Mouse (Mus musculus) hindbrain, embryonic 15.5 days (tissue): Measurements from ENCODE around the gene Myo15b. TPM values are rescaled to one million over a fixed set of nuclear protein-coding genes. Genes with fewer than 3 reads are reported as not detected.
A peak's percentile ranks its signal among the peaks of the same experiment; 100 is the strongest.
"Not testable (repeated sequence)": the region's sequence is repeated elsewhere in the genome, so short reads cannot be mapped to it uniquely, and the experiment has no call there.

Experiments used
- ATAC-seq: fragments of 200-750 bp; cut with Nextera tagmentation; 2 replicates; pipeline ENCODE4 v1.8.0; 2017; ENCODE audit warnings: low read depth, moderate number of reproducible peaks, moderate TSS enrichment; ENCODE audit not compliant: low FRiP score
- H3K27ac ChIP-seq: fragments of 300-500 bp; sonication (generic); replicated peaks from 2 replicates; pipeline ENCODE4 v1.5.1; 2015; ENCODE audit warnings: mild to moderate bottlenecking, inconsistent platforms
- H3K27me3 ChIP-seq: fragments of 300-500 bp; sonication (generic); 2 replicates; pipeline ENCODE4 v1.6.1; 2015; ENCODE audit warnings: control low read depth, inconsistent platforms
- H3K36me3 ChIP-seq: fragments of 300-500 bp; sonication (generic); 2 replicates; pipeline ENCODE4 v1.6.1; 2015; ENCODE audit warnings: control low read depth, inconsistent platforms
- H3K4me1 ChIP-seq: fragments of 300-500 bp; sonication (generic); replicated peaks from 2 replicates; pipeline ENCODE4 v1.6.1; 2015; ENCODE audit warnings: control low read depth, inconsistent platforms
- H3K4me2 ChIP-seq: fragments of 300-500 bp; sonication (generic); 2 replicates; pipeline ENCODE4 v1.6.1; 2015; ENCODE audit warnings: moderate library complexity, mild to moderate bottlenecking, inconsistent platforms
- H3K4me3 ChIP-seq: fragments of 300-500 bp; sonication (generic); 2 replicates; pipeline ENCODE4 v1.5.1; 2015; ENCODE audit warnings: mild to moderate bottlenecking, inconsistent platforms
- H3K9ac ChIP-seq: fragments of 300-500 bp; sonication (generic); 2 replicates; pipeline ENCODE4 v1.6.1; 2015; ENCODE audit warnings: inconsistent platforms
- H3K9me3 ChIP-seq: fragments of 300-500 bp; sonication (generic); 2 replicates; pipeline ENCODE4 v1.6.1; 2016; ENCODE audit warnings: control low read depth, inconsistent platforms
- WGBS: fragments of 180-500 bp; shearing (Covaris S2); methylation state at CpG from one replicate; pipeline ENCODE4 v1.1.7; 2015; 5-methylcytosine and 5-hydroxymethylcytosine counted together
- polyA plus RNA-seq: library from polyadenylated mRNA; unstranded; fragments of >200 nt; fragmentation: Nextera tagmentation; extraction: Ambion mirVana; gene quantifications from 2 replicates; pipeline ENCODE4 v1.2.1, GENCODE M21; 2015

Gene Myo15b
- polyA plus RNA-seq, 1 experiment from 2014 or later, result 0.19 TPM

DNA sequence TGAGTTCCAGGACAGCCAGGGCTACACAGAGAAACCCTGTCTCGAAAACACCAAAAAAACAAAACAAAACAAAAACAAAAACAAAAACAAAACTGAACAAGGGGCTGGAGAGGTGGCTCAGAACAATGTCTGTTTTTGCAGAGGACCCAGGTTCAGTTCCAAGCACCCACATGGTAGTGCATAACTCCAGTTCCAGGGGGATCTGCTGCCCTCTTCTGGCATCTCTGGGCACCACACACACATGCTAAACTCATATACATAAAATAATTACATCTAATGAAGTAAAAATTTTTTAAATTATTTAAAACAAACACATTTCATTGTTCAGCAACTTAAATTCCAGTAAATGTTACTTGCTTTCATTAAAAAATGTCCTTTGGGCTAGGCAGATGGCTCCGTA, 12.4 kb upstream of the Myo15b start:
- Histone ChIP-seq H3K4me3 (no peak overlapping the region), H3K9ac (no peak overlapping the region), H3K4me1 (no peaks in the 10 kb centered on the region), H3K27me3 (no peaks in the 10 kb centered on the region), H3K9me3 (no peaks in the 10 kb centered on the region), H3K4me2 (no peak overlapping the region), H3K27ac (no peak overlapping the region), H3K36me3 (no peaks in the 10 kb centered on the region)
- ATAC-seq, result no peak
- WGBS, result 94% methylated on average over 2 of the region's 2 CpGs

- ATAC-seq, result no peak
- peaks cover 18% of the 10 kb centered on the region for H3K4me1 ChIP-seq
- WGBS, result 74% methylated on average over 6 of the region's 6 CpGs
- H3K4me3 ChIP-seq, result no peak overlapping the region
- H3K9ac ChIP-seq, result no peak overlapping the region
- H3K9me3 ChIP-seq, result no peaks in the 10 kb centered on the region
- no peak overlapping the region for H3K27ac ChIP-seq
- H3K4me2 ChIP-seq, result no peak overlapping the region
- peaks cover 22% of the 10 kb centered on the region for H3K27me3 ChIP-seq
- H3K36me3 ChIP-seq, result no peaks in the 10 kb centered on the region
These were observed 3.5 kb upstream of the Myo15b start for GRCm38 (mm10) chr11:115854674-115855073.

DNA sequence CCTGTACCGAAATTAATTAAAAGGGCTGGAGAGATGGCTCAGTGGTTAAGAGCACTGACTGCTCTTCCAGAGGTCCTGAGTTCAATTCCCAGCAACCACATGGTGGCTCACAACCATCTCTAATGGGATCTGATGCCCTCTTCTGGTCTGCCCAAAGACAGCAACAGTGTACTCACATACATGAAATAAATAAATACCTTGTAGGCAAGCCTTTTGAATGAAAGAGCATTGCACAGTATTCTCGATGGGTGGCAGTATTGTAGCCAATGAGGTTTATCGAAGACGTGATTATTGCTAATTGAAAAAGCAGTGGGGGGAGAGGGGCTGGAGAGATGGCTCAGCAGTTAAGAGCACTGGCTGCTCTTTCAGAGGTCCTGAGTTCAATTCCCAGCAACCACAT, 1.1 kb upstream of the Myo15b start:
- H3K4me3 ChIP-seq, H3K36me3 ChIP-seq, H3K9ac ChIP-seq, H3K9me3 ChIP-seq, H3K4me2 ChIP-seq, H3K27ac ChIP-seq, ATAC-seq: not testable (repeated sequence)
- peaks cover 22% of the 10 kb centered on the region for H3K4me1 ChIP-seq
- peaks cover 47% of the 10 kb centered on the region for H3K27me3 ChIP-seq
- WGBS, result 91% methylated on average over 4 of the region's 4 CpGs

DNA sequence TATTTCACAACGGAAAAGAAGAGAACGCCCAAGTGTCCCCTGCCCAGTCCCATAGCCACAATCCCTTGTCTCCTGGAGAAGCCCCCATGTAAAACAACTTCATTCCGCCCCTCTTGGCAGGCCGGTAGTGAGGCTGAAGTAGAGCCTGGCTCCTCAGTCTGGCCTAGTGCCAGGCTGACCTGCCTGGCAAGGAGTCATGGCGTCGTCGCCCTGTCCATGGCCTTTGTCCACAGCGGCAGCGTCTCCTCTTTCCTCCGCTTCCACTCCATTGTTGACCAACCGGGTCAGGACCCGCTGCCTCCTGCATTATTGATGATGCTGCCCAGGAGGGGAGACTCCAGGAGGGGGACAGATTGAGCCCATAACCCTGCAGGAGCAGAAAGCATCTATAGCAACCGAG, 270 bp upstream of the Myo15b start:
- Histone ChIP-seq H3K4me2 (no peak overlapping the region), H3K36me3 (no peaks in the 10 kb centered on the region), H3K9ac (no peak overlapping the region), H3K27ac (no peak overlapping the region), H3K27me3 (peaks cover 48% of the 10 kb centered on the region), H3K4me1 (peaks cover 22% of the 10 kb centered on the region), H3K4me3 (no peak overlapping the region), H3K9me3 (no peaks in the 10 kb centered on the region)
- ATAC-seq, result no peak
- WGBS, result 33% methylated on average over 13 of the region's 13 CpGs

DNA sequence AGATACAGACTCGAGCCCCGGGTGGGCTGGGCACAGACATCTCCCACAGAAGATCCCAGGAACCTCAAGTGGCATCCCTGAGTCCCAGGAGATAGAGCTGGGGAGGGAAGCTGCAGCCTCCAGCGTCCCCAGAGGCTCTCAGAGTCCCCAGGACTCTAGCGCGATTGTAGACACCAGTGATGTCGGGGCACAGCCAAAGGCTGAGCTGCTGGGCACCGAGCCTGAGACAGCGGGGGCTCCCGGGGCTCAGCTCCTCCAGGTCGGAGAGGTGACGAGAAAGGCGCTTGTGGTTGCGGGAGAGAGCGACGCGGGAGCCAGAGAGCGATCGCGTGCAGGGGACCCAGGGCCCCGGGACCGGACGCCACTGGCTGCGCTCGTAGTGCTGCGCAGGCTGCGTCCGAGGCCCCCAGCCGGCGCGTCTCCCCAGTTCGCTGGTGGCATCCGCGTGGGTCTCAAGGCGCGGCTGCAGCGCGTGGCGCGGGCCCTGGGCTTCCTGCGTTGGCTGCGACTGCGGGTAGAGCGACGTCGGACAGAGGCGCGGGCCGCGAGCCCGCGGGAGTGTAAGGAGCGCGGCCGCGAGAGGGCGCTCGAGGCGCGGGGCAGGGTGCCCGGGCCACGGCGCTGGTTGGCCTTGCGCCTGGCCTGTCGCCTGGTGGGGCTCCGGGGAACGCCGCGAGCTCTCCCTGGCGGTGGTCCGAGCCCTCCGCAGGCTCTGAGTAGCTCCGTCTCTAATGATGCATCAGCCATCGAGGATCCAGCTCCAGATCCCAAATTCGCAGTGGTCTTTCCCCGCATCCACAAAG, 1.1 kb downstream of the Myo15b start:
- 2% methylated on average over 75 of the region's 75 CpGs for WGBS
- peak overlapping the region; percentile 51 for H3K4me2 ChIP-seq
- H3K4me3 ChIP-seq, result peak overlapping the region; percentile 27
- peaks cover 48% of the 10 kb centered on the region for H3K27me3 ChIP-seq
- 0 out of 2 replicates have a peak overlapping the region, but pooled peaks have one; percentile 18 for H3K9ac ChIP-seq
- H3K4me1 ChIP-seq, result peaks cover 22% of the 10 kb centered on the region
- H3K36me3 ChIP-seq, result no peaks in the 10 kb centered on the region
- no peak overlapping the region for H3K27ac ChIP-seq
- no peaks in the 10 kb centered on the region for H3K9me3 ChIP-seq
- peak; percentile 66 for ATAC-seq

DNA sequence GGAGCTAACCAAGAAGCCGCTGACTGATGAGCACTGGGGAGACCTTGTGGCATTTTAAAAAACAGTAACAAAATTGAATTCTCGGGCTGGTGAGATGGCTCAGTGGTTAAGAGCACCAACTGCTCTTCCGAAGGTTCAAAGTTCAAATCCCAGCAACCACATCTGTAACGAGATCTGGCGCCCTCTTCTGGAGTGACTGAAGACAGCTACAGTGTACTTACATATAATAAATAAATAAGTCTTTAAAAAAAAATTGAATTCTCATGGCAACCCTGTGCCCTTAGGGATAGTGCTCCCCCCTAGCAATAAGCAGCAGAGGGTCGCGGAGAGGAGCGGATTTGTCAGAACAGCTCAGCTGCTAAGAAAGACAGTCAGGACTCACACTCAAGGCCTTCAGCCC, 5.7 kb downstream of the Myo15b start:
- no peak overlapping the region for H3K27ac ChIP-seq
- no peaks in the 10 kb centered on the region for H3K9me3 ChIP-seq
- H3K9ac ChIP-seq, result no peak overlapping the region
- no peak for ATAC-seq
- H3K36me3 ChIP-seq, result no peaks in the 10 kb centered on the region
- H3K4me3 ChIP-seq, result no peak overlapping the region
- WGBS, result 85% methylated on average over 8 of the region's 8 CpGs
- H3K27me3 ChIP-seq, result peaks cover 32% of the 10 kb centered on the region
- H3K4me2 ChIP-seq, result no peak overlapping the region
- peaks cover 11% of the 10 kb centered on the region for H3K4me1 ChIP-seq

GRCm38 (mm10) chr11:115869393-115869792, 11.2 kb downstream of the Myo15b start:
- Histone ChIP-seq H3K27me3 (no peaks in the 10 kb centered on the region), H3K36me3 (no peaks in the 10 kb centered on the region), H3K27ac (no peak overlapping the region), H3K4me1 (no peaks in the 10 kb centered on the region), H3K9me3 (no peaks in the 10 kb centered on the region), H3K4me2 (no peak overlapping the region), H3K4me3 (no peak overlapping the region), H3K9ac (no peak overlapping the region)
- no peak for ATAC-seq
- 86% methylated on average over 8 of the region's 8 CpGs for WGBS

- H3K9me3 ChIP-seq, result no peaks in the 10 kb centered on the region
- H3K36me3 ChIP-seq, result no peaks in the 10 kb centered on the region
- H3K4me2 ChIP-seq, result no peak overlapping the region
- H3K9ac ChIP-seq, result no peak overlapping the region
- no peaks in the 10 kb centered on the region for H3K27me3 ChIP-seq
- 75% methylated on average over 4 of the region's 4 CpGs for WGBS
- ATAC-seq, result no peak
- H3K4me1 ChIP-seq, result no peaks in the 10 kb centered on the region
- H3K27ac ChIP-seq, result no peak overlapping the region
- no peak overlapping the region for H3K4me3 ChIP-seq
These were observed 14.2 kb downstream of the Myo15b start for GRCm38 (mm10) chr11:115872437-115872836.

GRCm38 (mm10) chr11:115875935-115876334, 17.7 kb downstream of the Myo15b start:
- no peak overlapping the region for H3K4me3 ChIP-seq
- H3K27ac ChIP-seq, result no peak overlapping the region
- ATAC-seq, result no peak
- H3K9ac ChIP-seq, result no peak overlapping the region
- no peaks in the 10 kb centered on the region for H3K4me1 ChIP-seq
- H3K4me2 ChIP-seq, result no peak overlapping the region
- H3K9me3 ChIP-seq, result no peaks in the 10 kb centered on the region
- no peaks in the 10 kb centered on the region for H3K27me3 ChIP-seq
- H3K36me3 ChIP-seq, result no peaks in the 10 kb centered on the region
- WGBS, result 97% methylated on average over 3 of the region's 3 CpGs

GRCm38 (mm10) chr11:115876438-115876837, 18.2 kb downstream of the Myo15b start:
- H3K27ac ChIP-seq, result no peak overlapping the region
- H3K4me1 ChIP-seq, result no peaks in the 10 kb centered on the region
- no peaks in the 10 kb centered on the region for H3K36me3 ChIP-seq
- H3K4me3 ChIP-seq, result no peak overlapping the region
- H3K27me3 ChIP-seq, result no peaks in the 10 kb centered on the region
- no peak overlapping the region for H3K4me2 ChIP-seq
- WGBS, result 78% methylated on average over 5 of the region's 5 CpGs
- no peak overlapping the region for H3K9ac ChIP-seq
- ATAC-seq, result no peak
- H3K9me3 ChIP-seq, result no peaks in the 10 kb centered on the region

GRCm38 (mm10) chr11:115877174-115877755, 19.1 kb downstream of the Myo15b start:
- ATAC-seq, result no peak
- Histone ChIP-seq H3K4me3 (no peak overlapping the region), H3K4me1 (no peaks in the 10 kb centered on the region), H3K27ac (no peak overlapping the region), H3K36me3 (no peaks in the 10 kb centered on the region), H3K9me3 (no peaks in the 10 kb centered on the region), H3K27me3 (no peaks in the 10 kb centered on the region), H3K4me2 (no peak overlapping the region), H3K9ac (no peak overlapping the region)
- WGBS, result 75% methylated on average over 6 of the region's 6 CpGs

- Histone ChIP-seq H3K27ac (no peak overlapping the region), H3K36me3 (no peaks in the 10 kb centered on the region), H3K9me3 (no peaks in the 10 kb centered on the region), H3K4me2 (no peak overlapping the region), H3K4me3 (no peak overlapping the region), H3K4me1 (no peaks in the 10 kb centered on the region), H3K27me3 (no peaks in the 10 kb centered on the region), H3K9ac (no peak overlapping the region)
- WGBS, result 75% methylated on average over 8 of the region's 8 CpGs
- no peak for ATAC-seq
These were observed 19.9 kb downstream of the Myo15b start for GRCm38 (mm10) chr11:115878071-115878470.
